Mouse (Mus musculus) heart, postnatal 14 days (tissue): ENCODE results near the gene Dpep3. TPM values are rescaled to one million over a fixed set of nuclear protein-coding genes. Genes with fewer than 3 reads are reported as not detected.

ENCODE experiments used
- DNase-seq, 2 experiments: peaks; one replicate each; pipeline ENCODE4 v3.0.0; 2021 to 2022
- intact Hi-C: fragments of 180-260 bp; cut with DNase I; formaldehyde crosslinking; loops from one replicate; pipeline ENCODE4 v1.15.1; 2025
- microRNA-seq, 2 experiments: library from miRNA; unstranded; fragments of <30 nt; microRNA quantifications; one replicate each; pipeline ENCODE4 v1.2.0; 2021 to 2022
- total RNA-seq, 2 experiments: library from RNA; stranded (reverse); gene quantifications; 2 replicates each; pipeline ENCODE4 v1.2.3; 2021

Dpep3 gene
- total RNA-seq, 2 experiments from 2014 or later: not detected

GRCm38 (mm10) chr8:105937496-105938305 is 41.5 kb downstream of the Dpep3 start:
- peak; percentile 46 to 57 for DNase-seq
- intact Hi-C loops: no loop called here

GRCm38 (mm10) chr8:105936866-105937475 is 42.3 kb downstream of the Dpep3 start:
- intact Hi-C loops: no loop called here
- DNase-seq: peak; percentile 88 to 89

GRCm38 (mm10) chr8:105935863-105936603 is 43.2 kb downstream of the Dpep3 start:
- intact Hi-C loops: no loop called here
- DNase-seq: no peak

DNA sequence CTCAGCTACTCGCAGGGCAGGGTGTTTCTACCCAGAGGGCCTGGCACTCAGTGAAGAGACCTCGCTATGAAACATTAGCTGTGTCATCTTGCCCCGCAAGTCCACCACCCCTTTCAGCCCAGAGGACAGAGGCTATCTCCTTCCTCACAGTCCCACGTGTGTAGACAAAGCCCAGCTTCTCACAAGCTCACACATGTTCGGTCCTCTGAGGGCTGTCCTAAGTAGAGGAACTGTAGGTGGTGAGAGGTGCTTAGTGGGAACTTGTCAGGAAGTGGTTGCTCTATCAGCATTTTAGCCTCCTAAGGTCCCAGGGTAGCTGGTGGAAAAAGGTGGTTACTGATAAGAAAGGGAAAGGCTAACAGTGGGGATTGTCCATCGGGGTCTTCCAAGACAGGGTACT is 44.1 kb downstream of the Dpep3 start:
- no peak for DNase-seq
- intact Hi-C loops: no loop called here

DNA sequence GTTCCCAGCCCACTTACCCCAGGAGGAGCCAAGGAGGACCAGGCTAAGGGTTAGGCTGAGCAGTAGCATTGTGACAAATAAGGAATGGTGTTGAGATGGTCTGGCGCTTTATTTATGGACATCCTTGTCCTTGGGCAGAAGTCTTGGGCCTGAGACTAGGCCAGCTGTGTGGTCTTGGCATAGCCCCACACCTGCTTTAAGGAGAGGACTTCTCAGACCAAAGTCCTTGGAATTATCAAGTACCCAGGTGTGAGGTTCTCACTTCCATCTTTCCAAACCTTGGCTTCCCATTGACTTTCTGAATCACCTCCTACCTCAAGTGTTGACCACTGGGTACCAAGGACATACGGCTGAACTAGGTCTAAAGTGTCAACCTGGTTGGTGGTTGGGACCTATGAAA is 45.5 kb downstream of the Dpep3 start, which contains the start of gene Ctrl:
TSS of gene Ctrl (minus strand) at position 101 of the 400 bp plus-strand sequence.
- no peak for DNase-seq
- intact Hi-C loops: no loop called here

DNA sequence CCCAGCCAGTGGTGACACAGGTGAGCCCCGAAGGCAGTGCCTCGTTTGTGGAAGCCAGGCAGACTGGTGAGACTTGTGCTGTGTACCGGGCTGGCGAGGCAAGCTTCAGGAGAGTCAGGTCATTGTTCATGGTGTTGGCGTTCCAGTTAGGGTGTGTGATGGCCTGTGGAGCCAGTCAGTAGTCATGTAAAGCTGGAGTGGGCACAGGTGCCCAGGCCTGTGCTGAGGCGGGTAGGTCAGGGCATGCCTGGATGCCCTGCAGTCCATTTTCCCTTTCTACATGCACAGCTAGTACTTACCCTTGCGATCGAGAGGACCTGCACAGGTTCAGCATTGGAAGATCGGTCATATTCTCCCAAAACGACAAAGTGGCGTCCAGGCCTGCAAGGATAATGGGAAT is 46.7 kb downstream of the Dpep3 start:
- DNase-seq: no peak
- intact Hi-C loops: no loop called here

DNA sequence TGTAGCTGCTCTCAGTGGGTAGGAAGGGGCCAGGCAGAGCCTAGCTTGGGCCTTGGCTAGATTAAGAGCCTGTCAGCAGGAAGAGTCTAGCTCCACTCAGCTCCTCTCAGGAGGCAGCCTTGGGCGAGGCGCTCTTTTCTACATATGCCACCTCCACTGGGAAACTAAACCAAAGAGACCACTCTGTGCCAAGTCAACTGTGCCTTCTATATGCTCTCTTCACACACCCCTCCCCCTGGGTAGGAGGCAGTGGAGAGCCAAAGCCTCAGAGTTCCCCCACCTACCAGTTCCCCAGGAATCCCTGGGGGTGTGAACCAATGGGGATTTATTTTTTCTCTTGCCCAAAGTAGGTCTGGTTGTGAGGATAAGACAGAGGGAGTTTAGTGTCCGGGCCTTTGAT is 48.0 kb downstream of the Dpep3 start:
- intact Hi-C loops: loop anchor here (2.0 kb wide), 3 partner anchors 76 to 216 kb away; partner anchors contain the start of gene Thap11
- no peak for DNase-seq

GRCm38 (mm10) chr8:105930602-105931001 is 48.6 kb downstream of the Dpep3 start:
- intact Hi-C loops: loop anchor here (2.0 kb wide), 3 partner anchors 76 to 216 kb away; partner anchors contain the start of gene Thap11
- DNase-seq: peak; percentile 88 to 95

GRCm38 (mm10) chr8:105925123-105925522 is 54.1 kb downstream of the Dpep3 start:
- DNase-seq: no peak
- intact Hi-C loops: no loop called here

Small RNAs within 50 kb of the gene (microRNA-seq; reads per million reads assigned to microRNA genes)
- gene Mir7074: 0 to 0.27 reads per million in 2 experiments

Other genes starting within 250 kb of the Dpep3 start
- gene Gfod2, start 220.8 kb downstream of the Dpep3 start, total RNA-seq: 1 to 10 TPM; 3.6 to 3.7 TPM
- 10 to 100 TPM; 23.1 to 24.7 TPM for gene Ranbp10, start 152.1 kb downstream of the Dpep3 start, total RNA-seq
- gene Tsnaxip1, start 151.7 kb downstream of the Dpep3 start, total RNA-seq: under 1 TPM in 1 of 2 experiments, not detected in 1; 0.38 TPM
- 1 to 10 TPM; 3.2 to 4.2 TPM for gene Cenpt, start 126.2 kb downstream of the Dpep3 start, total RNA-seq
- gene Thap11, start 124.3 kb downstream of the Dpep3 start, total RNA-seq: 10 to 100 TPM; 27.5 to 29.1 TPM
- gene Nutf2, start 118.8 kb downstream of the Dpep3 start, total RNA-seq: 10 to 100 TPM; 27.2 to 34.3 TPM
- 10 to 100 TPM; 26.8 to 28.4 TPM for gene Edc4, start 98.5 kb downstream of the Dpep3 start, total RNA-seq
- gene Nrn1l, start 85.9 kb downstream of the Dpep3 start, total RNA-seq: under 1 TPM in 1 of 2 experiments, not detected in 1; 0.54 TPM
- 10 to 100 TPM; 16.9 to 17.6 TPM for gene Pskh1, start 79.0 kb downstream of the Dpep3 start, total RNA-seq
- gene Ctrl, start 45.6 kb downstream of the Dpep3 start, total RNA-seq: under 1 TPM; 0.46 to 0.55 TPM
- 10 to 100 TPM; 57.6 to 66.5 TPM for gene Psmb10, start 41.0 kb downstream of the Dpep3 start, total RNA-seq
- gene Lcat, start 36.0 kb downstream of the Dpep3 start, total RNA-seq: 1 to 10 TPM; 1.0 to 1.3 TPM
- 10 to 100 TPM; 50.8 to 52.0 TPM for gene Slc12a4, start 13.3 kb downstream of the Dpep3 start, total RNA-seq
- 1 to 10 TPM; 7.4 to 7.8 TPM for gene Dus2, start 11.9 kb upstream of the Dpep3 start, total RNA-seq
- not detected for gene Dpep2nb, start 26.5 kb upstream of the Dpep3 start, total RNA-seq
- 1 to 10 TPM; 9.5 to 9.9 TPM for gene Ddx28, start 32.5 kb upstream of the Dpep3 start, total RNA-seq
- gene Nfatc3, start 79.4 kb upstream of the Dpep3 start, total RNA-seq: 10 to 100 TPM; 22.0 to 29.4 TPM
- 1 to 10 TPM in 1 of 2 experiments, under 1 TPM in 1; 0.45 to 1.0 TPM for gene Esrp2, start 157.5 kb upstream of the Dpep3 start, total RNA-seq
- gene Pla2g15, start 171.0 kb upstream of the Dpep3 start, total RNA-seq: 1 to 10 TPM; 5.5 to 8.1 TPM
- 10 to 100 TPM; 12.2 to 13.8 TPM for gene Slc7a6, start 189.4 kb upstream of the Dpep3 start, total RNA-seq
- gene Slc7a6os, start 231.5 kb upstream of the Dpep3 start, total RNA-seq: 10 to 100 TPM; 11.4 TPM
- 10 to 100 TPM; 18.7 to 20.4 TPM for gene Prmt7, start 231.5 kb upstream of the Dpep3 start, total RNA-seq